Mouse (Mus musculus) mouse trophoblast stem cell (cell line): ENCODE data around the gene Slc35f2.

Source experiments
- in situ Hi-C, 2 experiments: fragments of 300-500 bp; cut with MseI, MboI; formaldehyde crosslinking; loops; 2 replicates in 1 of 2; 3 replicates in 1 of 2; pipeline ENCODE4 v1.15.1; 2025

Slc35f2 gene

GRCm38 (mm10) chr9:53771344-53772021 lies at the start of gene Slc35f2:
Gene Slc35f2 (plus strand): TSS chr9:53771538.
- in situ Hi-C loops = no loop called here

- in situ Hi-C loops = loop anchor here in 1 of 2 experiments (10.0 kb wide), 1 partner anchor 84 kb away; no protein-coding TSS in a partner anchor
Measured at GRCm38 (mm10) chr9:53740829-53741404, 30.4 kb upstream of the Slc35f2 start.

DNA sequence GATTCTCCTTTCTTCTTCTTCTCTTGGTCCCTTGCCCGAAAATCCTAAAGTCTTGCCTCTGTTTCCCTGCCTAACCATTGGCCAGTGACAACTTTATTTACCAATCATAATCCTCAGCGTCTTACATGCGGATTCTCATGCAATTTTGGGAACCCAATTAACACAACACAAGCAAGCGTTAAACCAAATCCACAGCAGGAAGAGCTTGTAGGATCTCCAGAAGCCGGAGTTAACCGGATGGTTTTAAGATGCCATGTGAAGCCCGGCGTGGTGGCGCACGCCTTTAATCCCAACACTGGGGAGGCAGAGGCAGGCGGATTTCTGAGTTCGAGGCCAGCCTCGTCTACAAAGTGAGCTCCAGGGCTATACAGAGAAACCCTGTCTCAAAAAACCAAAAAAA lies 20.9 kb upstream of the Slc35f2 start:
- in situ Hi-C loops = loop anchor here in 1 of 2 experiments (10.0 kb wide), 1 partner anchor 74 kb away; no protein-coding TSS in a partner anchor

DNA sequence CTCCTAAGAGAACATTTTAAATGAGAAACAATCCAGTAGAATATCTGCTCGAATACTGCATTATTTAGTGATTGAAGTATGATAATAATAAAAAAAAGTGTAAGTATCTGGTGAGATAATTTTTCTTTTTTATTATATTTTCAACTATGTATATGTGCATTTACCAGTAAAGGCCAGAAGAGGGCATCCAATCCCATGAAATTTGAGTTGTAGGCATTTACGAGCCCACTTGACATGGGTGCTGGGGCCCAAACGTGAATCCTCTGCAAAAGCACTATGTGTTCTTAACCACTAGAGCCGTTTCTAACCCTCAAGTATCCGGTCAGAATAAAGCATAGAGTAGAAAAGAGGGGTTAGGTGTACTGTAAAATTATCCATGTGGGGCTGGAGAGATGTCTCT lies 20.4 kb upstream of the Slc35f2 start:
- in situ Hi-C loops = loop anchor here in 1 of 2 experiments (10.0 kb wide), 1 partner anchor 74 kb away; no protein-coding TSS in a partner anchor

DNA sequence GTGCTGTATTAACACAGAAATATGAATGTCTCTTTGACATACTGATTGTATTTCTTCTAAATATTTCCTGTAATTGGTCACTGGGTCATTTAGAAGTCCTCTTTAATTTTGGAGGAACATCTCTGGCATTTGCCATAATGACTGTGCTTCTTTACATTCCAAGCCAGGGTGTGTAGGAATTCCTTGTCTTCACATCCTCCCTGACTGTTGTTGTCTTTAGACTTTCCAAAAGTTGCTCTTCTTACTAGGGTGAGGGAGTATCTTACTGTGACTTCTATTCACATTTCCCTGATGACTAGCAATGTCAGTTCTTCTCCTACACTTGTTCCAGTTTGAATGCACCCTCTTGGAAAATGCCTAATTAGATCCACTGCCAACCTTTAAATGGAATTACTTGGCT lies 16.5 kb upstream of the Slc35f2 start:
- in situ Hi-C loops = loop anchor here in 1 of 2 experiments (10.0 kb wide), 1 partner anchor 70 kb away; no protein-coding TSS in a partner anchor

GRCm38 (mm10) chr9:53758142-53758541 lies 13.2 kb upstream of the Slc35f2 start:
- in situ Hi-C loops = loop anchor here in 1 of 2 experiments (10.0 kb wide), 1 partner anchor 67 kb away; no protein-coding TSS in a partner anchor

GRCm38 (mm10) chr9:53764697-53765096 lies 6.6 kb upstream of the Slc35f2 start:
- in situ Hi-C loops = no loop called here

DNA sequence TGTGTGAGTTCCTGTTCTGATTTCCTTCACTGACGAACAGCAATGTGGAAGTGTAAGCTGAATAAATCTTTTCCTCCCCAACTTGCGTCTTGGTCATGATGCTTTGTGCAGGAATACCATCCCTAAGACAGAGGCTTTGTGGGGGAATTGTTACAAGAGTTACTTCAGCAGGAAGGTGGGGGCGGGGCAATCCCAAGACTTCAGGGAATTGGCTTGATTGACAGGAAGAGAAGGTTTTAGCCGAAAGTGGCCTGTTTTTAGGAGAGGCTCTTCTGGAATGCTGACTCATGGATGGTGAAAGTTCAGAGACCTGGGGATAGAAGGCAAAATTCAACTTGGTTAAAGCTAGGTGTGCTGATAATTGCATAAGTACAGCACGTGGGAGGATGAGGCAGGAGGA lies 2.9 kb upstream of the Slc35f2 start:
- in situ Hi-C loops = no loop called here

- in situ Hi-C loops = no loop called here
Measured at GRCm38 (mm10) chr9:53770771-53771343, 481 bp upstream of the Slc35f2 start.

GRCm38 (mm10) chr9:53772121-53772561 lies 803 bp downstream of the Slc35f2 start:
- in situ Hi-C loops = no loop called here

DNA sequence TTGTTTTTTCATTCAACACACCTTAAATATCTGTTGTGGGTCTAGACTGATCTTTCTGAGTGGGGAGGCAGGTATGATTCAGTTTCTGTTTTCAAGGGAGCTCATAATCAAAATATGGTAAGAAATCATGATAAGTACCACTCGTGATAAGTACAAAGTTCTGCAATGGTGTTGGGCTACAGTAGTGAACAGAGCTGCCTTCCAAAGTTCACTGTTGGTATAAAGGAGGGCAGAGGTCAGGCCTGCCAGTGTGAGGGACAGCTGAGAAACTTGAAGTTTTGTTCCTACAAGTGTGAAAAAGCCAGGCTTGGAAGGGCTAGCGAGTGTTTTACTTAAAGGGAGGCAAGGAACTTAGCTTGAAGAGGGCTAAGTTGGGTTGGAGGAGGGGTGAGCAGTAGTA lies 4.2 kb downstream of the Slc35f2 start:
- in situ Hi-C loops = no loop called here

- in situ Hi-C loops = no loop called here
Measured at GRCm38 (mm10) chr9:53786561-53787407, 15.4 kb downstream of the Slc35f2 start.

DNA sequence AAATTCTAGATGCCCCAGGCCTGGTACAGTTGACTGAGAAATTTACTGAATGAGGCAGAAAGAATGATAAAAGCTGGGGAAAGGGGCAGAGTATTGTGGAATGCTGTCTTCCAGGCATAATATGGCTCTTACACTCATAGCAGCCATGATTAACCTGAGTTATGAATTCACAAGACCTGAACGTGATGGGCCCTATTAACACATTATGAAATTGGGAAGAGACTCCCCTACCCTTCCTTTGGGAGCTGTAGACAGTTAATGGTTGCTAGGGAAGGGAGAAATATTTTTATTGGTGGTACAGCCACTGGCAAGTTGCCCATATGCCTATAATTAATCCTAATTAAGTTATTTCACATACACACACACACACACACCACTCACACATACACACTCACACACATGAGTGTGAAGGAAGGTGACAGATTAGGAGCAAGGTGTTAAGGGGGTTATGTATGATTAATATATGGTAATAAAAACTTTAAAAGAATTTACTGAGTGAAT lies 22.5 kb downstream of the Slc35f2 start:
- in situ Hi-C loops = no loop called here

DNA sequence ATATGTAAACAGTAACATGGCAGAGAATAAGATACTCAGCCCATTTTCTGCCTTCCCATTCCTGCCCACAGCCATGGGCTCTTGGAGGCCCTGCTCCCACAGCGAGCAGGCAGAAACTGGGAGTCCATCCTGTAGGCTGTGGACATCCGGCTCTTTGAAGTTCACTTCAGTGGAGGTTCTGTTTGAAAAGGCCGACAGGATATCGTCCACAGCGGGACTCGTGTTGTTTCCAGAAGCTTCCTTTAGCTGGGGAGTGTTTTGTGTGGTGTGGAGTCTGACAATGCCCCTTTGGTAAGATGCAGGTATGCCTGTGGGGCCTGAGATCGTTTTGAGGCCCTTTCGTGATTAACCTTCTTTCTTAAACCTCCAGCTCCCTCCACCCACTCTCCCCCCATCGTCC lies 23.2 kb downstream of the Slc35f2 start:
- in situ Hi-C loops = no loop called here

DNA sequence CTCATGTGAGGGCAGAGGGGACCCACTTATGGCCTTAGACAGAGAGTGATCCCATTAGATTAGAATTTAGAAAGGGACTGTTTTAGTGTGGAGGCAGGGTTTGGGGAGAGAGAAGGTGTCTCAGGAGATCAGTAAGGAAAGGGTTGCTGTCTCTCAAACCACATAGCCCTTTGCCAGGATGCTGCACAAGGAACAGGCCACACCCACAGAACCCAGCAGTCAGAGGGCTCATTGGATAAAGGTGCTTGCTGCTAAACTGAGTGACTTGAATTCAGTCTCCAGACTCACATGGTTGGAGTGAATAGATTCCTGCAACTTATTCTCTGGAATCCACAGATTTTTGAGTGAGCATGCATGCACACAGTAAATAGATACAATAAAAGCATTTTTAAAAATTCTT lies 24.0 kb downstream of the Slc35f2 start:
- in situ Hi-C loops = no loop called here

- in situ Hi-C loops = no loop called here
Measured at GRCm38 (mm10) chr9:53796386-53796785, 25.0 kb downstream of the Slc35f2 start.

DNA sequence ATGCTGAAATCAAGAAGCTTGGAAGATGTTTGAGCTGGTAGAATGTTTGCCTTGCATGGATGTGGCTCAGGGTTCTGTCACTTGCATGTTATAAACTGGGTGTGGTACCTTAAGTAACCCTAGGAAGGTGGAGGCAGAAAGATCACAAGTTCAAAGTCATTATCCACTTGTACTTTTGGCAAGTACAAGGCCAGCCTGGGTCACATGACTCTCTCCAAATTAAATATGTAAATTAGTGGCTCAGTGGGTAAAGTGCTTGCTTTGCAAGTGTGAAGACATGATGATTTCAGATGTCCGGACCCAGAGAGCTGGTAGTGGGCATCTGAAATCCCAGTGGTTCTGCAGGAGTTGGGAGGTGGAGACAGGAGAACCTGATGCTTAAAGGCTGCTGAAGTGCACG lies 25.8 kb downstream of the Slc35f2 start:
- in situ Hi-C loops = no loop called here

- in situ Hi-C loops = no loop called here
Measured at GRCm38 (mm10) chr9:53802921-53803320, 31.6 kb downstream of the Slc35f2 start.

- in situ Hi-C loops = no loop called here
Measured at GRCm38 (mm10) chr9:53806496-53807086, 35.3 kb downstream of the Slc35f2 start.

DNA sequence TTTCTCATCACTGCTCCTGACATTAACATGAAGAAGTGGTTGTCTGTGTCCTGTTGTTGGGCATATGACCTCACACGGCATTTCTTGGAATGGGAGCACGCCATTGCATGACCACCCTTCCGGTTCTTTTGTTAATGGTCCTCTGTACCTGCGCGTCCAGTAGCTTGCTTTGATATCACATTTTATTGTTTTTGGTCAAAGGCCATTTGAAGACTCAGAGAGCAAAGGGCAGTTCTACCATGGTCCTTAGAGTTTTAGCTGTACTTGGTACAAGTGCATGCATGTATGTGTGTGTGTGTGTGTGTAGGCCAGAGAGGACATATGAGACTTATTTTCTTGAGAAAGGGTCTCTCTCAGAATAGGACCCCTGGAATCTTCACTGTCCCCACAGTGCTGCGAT lies 42.1 kb downstream of the Slc35f2 start:
- in situ Hi-C loops = no loop called here

DNA sequence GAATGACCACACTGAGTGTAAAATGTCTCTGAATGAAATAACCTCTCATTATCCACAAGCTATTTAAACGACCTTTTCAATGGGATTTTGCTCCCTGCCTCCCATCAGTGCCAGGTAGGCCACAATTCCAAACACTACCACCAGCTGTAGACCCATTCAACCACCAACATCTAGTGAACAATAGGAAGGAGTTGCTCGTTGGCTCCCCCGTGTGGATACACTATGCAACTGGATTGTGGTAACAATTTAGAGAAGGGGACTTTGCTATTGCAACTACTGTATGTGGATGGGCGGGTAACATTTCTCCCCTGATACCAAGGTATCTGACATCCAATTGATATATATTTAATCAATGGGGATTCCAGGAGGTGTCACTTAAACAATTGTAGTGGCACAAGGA lies 47.4 kb downstream of the Slc35f2 start:
- in situ Hi-C loops = no loop called here
